Mouse (Mus musculus) gastrocnemius, postnatal 4 days (tissue): ENCODE data around the gene Cd300c. TPM values are rescaled to one million over a fixed set of nuclear protein-coding genes. Genes with fewer than 3 reads are reported as not detected.
A peak's percentile ranks its signal among the peaks of the same experiment; 100 is the strongest.
"Not testable (repeated sequence)": the region's sequence is repeated elsewhere in the genome, so short reads cannot be mapped to it uniquely, and the experiment has no call there.

Source experiments
- DNase-seq, 2 experiments: peaks; one replicate each; pipeline ENCODE4 v3.0.0; 2021 to 2022; ENCODE audit warnings: low spot score in 2 of 2, mixed read lengths in 2 of 2
- long read RNA-seq, 2 experiments: library from polyadenylated mRNA; stranded (forward); transcript quantifications; one replicate each; pipeline ENCODE4 v2.0.0; 2021
- total RNA-seq, 2 experiments: library from RNA; stranded (reverse); gene quantifications; 2 replicates each; pipeline ENCODE4 v1.2.3; 2021

Cd300c gene
- not detected for total RNA-seq
- long read RNA-seq, experiment 1: 0 reads
- long read RNA-seq, experiment 2: 0 reads

DNA sequence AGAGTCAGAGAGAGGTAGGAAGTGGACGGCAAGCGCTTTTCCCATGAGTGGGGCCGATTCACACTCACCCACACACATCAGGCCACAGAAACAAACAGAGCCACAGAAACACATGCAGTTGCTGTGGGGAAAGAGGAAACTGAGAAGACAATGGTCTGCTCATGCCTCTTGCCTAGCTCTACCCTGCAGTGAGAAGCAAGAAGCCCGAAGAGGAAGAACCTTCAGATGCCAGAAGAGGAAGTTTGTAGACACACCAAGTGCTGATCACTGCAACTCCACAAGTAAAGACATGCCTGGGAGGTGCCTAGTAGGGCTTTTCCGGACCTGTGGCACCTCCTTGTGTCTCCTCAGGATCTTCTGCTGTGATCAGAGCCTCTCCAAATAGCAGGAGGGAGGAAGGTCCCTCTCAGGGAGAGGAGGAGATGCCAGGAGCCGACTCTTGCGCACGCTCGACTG is at the start of gene Cd300c:
Gene Cd300c, minus strand, starts transcription at position 406 of the 456 bp plus-strand sequence.
- no peak for DNase-seq

DNA sequence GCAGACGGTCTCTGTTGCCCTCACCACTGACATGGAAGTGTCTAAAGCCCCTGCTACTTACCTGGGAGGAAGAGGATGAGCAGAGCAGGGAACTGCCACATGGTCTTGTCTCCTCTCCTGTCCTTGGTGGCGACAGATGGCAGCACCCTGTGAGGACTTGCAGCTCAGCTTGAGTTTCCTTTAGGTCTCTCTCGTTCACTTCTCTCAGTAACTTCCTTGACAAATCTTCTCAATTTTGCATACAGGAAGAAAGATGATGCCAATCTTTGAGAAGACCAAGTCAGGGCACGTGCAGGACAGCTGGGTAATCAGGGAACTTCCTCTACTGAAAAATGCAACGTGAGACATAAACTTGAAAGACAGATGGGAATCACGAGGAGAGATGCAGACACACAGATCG is 47.1 kb upstream of the Cd300c start, which contains the start of gene Cd300ld2:
Gene Cd300ld2, minus strand, starts transcription at position 101 of the 400 bp plus-strand sequence.
- DNase-seq: not testable (repeated sequence)

DNA sequence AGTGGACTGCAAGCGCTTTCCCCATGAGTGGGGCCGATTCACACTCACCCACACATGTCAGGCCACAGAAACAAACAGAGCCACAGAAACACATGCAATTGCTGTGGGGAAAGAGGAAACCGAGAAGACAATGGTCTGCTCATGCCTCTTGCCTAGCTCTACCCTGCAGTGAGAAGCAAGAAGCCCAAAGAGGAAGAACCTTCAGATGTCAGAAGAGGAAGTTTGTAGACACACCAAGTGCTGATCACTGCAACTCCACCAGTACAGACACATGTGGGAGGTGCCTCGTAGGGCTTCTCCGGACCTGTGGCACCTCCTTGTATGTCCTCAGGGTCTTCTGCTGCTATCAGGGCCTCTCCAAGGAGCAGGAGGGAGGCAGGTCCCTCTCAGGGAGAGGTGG is 35.1 kb upstream of the Cd300c start:
- no peak for DNase-seq

GRCm38 (mm10) chr11:115001474-115002040 is 32.6 kb upstream of the Cd300c start, which contains the start of gene Cd300c2:
Gene Cd300c2 (minus strand): TSS chr11:115001880.
- no peak for DNase-seq

DNA sequence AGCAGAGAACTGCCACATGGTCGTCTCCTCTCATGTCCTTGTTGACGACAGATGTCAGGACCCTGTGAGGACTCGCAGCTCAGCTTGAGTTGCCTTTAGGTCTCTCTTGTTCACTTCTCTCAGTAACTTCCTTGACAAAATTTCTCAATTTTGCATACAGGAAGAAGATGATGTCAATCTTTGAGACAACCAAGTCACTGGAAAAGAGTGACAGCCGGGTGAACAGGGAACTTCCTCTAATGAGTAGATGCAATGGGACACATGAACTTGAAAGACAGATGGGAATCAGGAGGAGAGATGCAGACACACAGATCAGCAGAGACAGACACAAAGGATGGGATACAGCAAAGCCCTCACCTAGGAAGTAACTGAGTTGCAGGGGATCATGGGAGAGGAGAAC is 20.8 kb upstream of the Cd300c start, which contains the start of gene Cd300ld:
Gene Cd300ld, minus strand, starts transcription at position 130 of the 400 bp plus-strand sequence.
- no peak for DNase-seq

DNA sequence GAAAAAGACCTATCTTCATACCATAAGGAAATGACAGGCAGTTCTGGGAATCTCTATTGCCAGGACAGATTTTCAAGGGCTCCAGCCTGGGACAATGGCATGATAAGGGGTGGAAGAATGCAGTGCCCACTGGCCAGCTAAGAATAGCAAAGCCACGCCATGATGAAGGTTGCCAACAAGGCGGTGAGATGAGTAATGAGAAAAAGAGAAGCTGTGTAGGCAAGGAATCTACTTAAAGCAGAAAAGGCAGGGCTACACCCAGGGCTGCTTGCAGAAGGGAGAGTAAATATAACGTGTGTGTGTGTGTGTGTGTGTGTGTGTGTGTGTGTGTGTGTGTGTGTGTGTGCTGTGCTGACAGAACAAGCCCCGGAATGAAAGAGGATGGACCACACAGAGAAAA is 12.9 kb upstream of the Cd300c start:
- DNase-seq: no peak

- no peak for DNase-seq
Observed at GRCm38 (mm10) chr11:114972726-114973125, 3.8 kb upstream of the Cd300c start.

- no peak for DNase-seq
Observed at GRCm38 (mm10) chr11:114965182-114965828, 3.7 kb downstream of the Cd300c start.

DNA sequence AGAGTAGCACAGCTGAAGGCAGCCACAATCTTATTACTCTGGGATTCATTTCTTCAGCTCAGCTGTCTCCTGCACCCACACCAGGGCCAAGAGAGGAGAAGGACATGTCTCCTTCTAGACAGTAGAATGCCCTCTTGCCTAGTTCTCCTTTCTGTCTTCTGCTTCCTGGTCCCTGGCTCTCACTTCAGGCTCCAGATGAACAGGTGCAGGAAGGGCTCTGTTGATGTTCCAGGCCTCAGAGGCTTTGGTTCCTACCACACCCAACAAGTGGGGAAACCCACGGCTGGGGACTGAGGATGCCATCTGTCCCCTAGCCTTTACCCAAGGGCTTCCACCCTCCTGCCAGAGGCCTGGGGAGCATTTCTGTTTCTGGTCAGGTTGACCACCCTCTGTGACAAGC is 8.6 kb downstream of the Cd300c start:
- no peak for DNase-seq

GRCm38 (mm10) chr11:114934144-114934543 is 34.8 kb downstream of the Cd300c start, which contains the start of gene Cd300lb:
Gene Cd300lb (minus strand): TSS chr11:114934386.
- DNase-seq: no peak

DNA sequence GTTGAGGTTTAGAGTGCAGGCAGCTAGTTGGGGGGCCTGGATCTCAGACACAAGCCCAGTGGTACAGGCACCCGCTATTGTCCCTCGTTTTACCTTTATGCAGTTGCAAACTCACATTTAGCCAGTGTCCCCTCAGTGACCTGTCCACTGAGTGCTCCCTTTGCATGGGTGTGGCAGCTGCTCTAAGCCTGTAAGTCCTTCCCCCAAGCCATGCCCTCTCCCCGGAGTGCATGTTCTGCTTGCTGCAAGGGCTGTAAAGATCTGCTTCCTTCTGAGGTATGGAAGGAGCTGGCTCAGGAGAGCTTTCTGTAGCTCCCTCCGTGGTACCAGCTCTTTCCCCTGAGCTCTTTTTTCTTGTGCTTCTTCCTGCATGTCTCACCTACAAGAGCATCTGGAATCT is 35.4 kb downstream of the Cd300c start:
- no peak for DNase-seq

- no peak for DNase-seq
Observed at GRCm38 (mm10) chr11:114931041-114931440, 37.9 kb downstream of the Cd300c start.

DNA sequence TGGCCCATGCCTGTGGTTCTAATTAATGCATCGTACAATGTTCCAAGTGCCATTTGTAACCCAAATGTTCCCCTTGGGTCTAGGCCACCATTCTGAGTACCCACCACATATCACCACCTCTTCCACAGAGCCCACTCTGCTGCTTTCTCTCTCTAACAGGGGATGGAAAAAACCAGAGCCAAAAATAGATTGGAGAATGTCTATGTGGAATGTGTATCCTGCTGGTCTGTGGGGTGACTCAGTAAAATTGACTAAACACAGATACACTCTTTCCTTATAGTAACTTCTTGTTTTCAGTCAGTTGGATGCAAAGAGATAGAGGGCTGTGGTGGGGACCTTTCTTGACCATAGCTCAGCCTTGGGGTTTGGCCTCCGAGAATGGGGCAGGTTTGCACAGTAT is 39.4 kb downstream of the Cd300c start:
- DNase-seq: no peak

GRCm38 (mm10) chr11:114923961-114924360 is 45.0 kb downstream of the Cd300c start:
- DNase-seq: no peak

DNA sequence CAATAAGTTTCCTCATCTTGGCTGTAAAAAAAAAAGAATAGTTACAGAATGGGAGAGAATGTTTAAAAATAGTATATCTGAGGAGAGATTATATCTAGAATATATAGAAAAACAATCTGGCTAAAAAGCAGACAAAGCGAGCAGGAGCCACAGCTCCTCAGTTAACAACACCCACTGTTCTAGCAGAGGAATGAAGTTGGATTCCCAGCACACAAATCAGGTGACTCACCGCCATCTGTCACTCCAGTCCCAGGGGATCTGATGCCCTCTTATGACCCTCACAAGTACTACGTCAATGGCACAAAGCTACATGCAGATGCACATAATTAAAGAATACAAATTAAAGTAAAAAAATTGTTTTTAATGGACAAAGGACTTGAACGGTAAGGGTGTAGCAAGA is 46.5 kb downstream of the Cd300c start:
- DNase-seq: no peak

- DNase-seq: no peak
Observed at GRCm38 (mm10) chr11:114917120-114917519, 51.8 kb downstream of the Cd300c start.

DNA sequence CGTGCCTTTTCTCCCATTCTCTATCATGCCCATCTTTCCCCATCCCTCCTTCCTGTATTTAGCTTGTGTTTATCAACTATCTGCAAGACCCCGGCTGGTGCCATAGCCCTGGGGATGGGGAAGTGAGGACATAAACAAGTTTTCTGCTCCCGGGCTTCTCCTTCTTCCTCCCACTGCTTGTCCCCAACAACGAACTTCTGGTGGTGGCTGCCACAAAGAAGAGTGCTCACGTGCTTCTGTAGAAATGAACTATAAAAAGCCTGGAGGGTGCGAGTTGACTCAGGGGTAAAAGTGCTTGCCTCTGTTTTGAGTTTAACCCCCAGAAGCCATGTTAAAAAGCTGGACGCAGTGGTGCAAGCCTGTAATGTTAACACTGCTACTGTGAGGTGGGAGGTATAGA is 54.0 kb downstream of the Cd300c start:
- no peak for DNase-seq

GRCm38 (mm10) chr11:114912847-114913246 is 56.1 kb downstream of the Cd300c start:
- peak; percentile 55 to 72 for DNase-seq

GRCm38 (mm10) chr11:114909538-114909937 is 59.4 kb downstream of the Cd300c start:
- DNase-seq: not testable (repeated sequence)

DNA sequence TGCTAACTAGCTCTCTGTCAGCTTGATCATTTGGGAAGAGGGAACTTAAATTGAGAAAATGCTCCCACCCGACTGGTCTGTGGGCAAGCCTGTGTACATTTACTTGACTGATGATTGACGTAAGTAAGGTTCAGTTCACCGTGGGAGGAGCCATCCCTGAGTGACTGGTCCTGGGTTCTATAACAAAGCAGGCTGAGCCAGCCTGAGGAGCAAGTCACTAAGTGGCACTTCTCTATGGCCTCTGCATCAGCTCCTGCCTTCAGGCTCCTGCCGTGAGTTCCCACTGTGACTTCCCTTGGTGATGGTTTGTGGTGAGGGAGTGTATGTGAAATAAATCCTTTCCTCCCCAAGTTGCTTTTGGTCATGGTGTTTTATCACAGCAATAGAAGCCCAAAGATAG is 60.9 kb downstream of the Cd300c start:
- DNase-seq: no peak

DNA sequence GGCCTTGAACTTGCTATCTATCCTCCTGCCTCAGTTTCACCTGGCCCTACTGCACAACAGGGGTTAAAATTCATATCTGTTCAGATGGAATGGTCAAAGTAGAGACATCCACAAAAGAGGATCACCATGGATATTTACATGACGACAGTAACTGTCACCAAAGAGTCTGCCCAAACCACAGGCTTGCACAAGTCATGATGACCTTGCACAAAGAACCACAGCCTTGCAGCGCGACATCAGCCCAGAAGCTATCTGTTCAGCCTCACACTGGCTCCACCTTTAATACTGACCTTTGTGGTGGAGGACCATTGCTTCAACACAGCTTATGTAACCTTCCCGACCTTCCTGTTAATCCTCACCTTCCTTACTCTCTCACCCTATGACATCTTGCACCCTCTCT is 61.4 kb downstream of the Cd300c start:
- no peak for DNase-seq
